Mouse (Mus musculus): ENCODE results near the gene Als2.
A peak's percentile ranks its signal among the peaks of the same experiment; 100 is the strongest.

Gene Als2

GRCm38 (mm10) chr1:59236856-59237441, at the start of gene Als2:
Gene Als2, minus strand, starts transcription at chr1:59237231.
- peak; percentile 95 to 99 for DNase-seq (ENCODE audit: low spot score in 2 of 2)

- DNase-seq (ENCODE audit: low spot score in 2 of 2) = no peak
Observed at GRCm38 (mm10) chr1:59286316-59286850, 49.4 kb upstream of the Als2 start.

- no peak for DNase-seq (ENCODE audit: low spot score in 2 of 2)
Observed at GRCm38 (mm10) chr1:59285880-59286279, 48.8 kb upstream of the Als2 start.

DNA sequence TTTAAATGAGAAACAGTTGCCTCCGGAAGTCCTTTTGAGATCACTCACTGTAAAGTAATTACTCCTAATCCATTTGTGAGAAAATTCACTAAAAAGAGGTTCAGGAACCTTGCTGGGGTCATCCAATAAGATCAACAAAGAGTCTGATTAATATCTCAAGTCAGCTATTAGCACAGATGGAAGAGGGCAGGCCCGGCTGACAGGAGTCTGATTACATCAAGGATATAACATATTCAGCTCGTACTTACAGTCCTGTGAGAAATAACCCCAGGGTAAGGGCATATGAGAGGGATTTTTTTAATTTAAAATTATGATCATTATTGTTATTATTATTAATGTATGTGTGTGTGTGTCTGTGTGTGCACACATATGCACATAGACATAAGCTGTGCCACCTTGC, 35.2 kb upstream of the Als2 start:
- no peak for DNase-seq (ENCODE audit: low spot score in 2 of 2)

DNA sequence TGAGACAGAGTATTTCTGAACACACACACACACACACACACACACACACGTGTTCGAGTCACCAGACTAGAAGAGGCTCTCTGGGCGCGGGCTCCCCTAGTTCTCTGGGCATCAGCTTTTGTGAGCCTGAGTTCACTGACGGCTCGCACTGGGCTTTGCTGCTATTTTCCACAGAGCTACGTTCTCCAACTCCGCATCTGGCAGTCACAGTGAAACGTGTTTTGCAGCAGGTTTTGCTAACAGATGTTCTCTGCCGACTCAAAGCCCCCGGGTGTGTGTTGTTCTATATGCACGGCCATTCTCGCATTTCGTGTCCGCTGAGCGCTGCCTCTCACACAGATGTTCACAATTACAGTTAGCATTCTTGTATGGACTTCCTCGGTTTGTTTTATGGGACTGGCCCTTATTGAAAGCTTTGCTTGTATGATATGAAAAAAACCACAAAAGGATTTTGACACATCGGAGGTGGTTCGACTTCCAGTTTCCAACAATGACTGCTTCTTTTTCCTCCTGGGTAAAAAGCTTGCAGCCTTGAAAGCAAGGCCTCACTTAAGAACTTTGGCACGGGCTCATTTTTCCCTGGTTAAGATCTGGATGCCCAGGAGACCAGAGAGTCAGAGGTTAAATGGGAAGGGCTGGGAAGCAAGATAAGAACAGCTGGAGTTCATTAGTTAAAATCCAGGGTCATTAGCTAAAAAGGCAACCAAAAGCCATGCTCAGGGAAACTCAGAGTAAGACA, 33.1 kb upstream of the Als2 start:
- peak in 1 of 2 experiments; percentile 7 for DNase-seq (ENCODE audit: low spot score in 2 of 2)

DNA sequence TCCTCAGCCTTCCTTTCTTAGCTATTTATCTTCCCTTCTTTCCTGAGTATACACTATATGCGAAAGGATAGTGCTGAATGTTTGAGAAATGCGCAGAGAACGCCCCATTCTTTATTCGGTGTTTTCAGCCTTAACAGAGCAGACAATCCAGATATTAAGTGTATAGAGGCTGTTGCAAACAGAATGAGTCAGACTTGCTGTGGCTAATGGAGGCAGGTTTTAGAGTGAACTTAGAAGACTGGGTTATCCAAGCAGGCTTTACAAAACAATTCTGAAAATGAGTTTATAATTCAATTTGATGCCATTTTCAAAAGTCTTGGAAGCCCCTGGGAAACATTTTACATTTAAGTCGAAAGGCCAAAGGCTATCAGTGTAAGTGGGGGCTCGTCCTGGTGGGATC, 32.4 kb upstream of the Als2 start:
- no peak for DNase-seq (ENCODE audit: low spot score in 2 of 2)

DNA sequence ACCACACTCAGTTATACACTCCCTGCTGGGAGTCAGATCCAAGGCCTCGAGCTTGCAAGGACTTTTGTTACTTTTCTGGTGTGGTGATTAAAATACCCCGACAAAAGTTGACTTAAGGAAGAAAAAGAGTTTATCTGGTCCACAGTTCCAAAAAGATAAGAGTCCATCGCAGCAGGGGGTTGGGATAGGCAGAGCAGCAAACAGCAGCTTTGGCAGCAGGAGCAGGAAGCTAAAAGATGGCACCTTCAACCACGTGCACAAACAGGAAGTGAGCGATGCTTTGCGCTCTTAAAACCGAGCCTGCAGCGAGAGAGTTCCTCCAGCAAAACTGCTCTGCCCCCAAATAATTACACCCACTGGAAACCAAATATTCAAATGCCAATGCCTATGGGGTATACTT, 31.9 kb upstream of the Als2 start:
- no peak for DNase-seq (ENCODE audit: low spot score in 2 of 2)

DNA sequence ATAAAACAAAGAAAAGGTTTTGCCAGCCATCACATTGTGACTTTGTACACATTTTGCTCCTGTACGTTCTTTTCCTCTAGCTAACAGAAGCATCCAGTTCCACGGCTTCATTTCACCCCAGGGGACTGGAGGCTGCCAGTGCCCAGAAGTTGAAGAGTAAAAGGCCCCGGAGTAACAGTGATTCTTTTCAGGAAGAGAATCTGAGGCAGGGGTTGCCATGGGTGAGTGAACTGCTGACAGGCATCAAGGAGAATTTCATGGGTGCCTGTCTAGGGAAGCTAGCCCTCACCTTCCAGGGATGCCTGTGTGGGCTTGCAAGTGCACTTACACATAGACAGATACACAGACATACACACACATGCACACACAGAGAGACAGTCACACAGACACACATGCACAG, 20.7 kb upstream of the Als2 start:
- DNase-seq (ENCODE audit: low spot score in 2 of 2) = no peak

DNA sequence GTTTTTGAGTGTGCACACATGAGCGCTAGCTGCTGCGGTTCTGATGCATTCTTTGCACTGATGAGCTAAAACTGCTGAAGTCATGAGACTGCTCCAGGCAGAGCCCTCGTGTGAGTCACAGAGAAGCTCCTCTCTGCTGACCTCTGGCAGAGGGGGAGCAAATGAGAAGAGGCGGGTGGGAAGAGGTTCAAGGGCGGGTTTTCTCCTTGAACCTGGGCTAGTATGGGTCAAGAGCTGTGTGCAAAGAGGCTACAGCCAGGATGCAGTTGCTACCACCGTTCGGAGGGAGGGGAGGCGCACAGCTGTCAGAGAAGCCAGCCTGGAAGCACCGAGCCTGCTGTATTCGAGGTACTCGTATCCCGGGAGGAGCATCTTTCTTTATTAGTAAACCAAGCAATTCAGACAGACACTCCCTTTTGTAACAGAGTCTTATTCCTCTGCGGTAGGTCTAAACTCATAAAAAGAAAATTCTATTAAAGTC, 19.8 kb upstream of the Als2 start, which contains the start of gene Cdk15:
TSS of gene Cdk15 (plus strand) at position 156 of the 481 bp plus-strand sequence.
- DNase-seq (ENCODE audit: low spot score in 2 of 2) = no peak

DNA sequence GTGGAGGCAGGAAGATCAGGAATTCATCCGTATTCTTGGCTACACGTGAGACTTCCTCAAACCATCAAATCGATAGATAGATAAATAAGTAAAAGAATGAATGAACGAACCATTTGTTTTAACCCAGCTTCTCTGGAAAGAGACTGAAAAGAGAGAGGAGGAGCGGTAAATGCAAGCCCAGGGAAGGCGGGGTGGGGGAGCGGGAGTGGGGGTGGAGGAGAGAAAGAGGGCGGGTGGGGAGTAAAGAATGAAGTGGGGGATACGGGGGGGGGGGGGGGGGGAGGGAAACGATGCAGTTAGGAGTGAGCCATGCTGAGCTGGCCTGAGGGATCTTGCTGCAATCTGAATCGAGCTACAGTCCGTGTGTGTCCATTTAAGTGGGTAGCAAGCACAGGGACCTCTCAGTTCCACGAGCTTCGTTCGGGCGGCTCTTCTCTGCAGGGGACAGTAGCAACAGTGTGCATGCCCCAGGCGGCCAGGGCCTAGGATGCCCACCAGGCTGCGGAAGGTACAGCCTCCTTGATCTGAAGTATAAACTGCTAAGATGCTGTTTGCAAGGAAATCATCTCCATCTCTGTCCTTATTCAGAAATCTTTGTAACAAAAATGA, 16.4 kb upstream of the Als2 start:
- peak in 1 of 2 experiments; percentile 13 for DNase-seq (ENCODE audit: low spot score in 2 of 2)

DNA sequence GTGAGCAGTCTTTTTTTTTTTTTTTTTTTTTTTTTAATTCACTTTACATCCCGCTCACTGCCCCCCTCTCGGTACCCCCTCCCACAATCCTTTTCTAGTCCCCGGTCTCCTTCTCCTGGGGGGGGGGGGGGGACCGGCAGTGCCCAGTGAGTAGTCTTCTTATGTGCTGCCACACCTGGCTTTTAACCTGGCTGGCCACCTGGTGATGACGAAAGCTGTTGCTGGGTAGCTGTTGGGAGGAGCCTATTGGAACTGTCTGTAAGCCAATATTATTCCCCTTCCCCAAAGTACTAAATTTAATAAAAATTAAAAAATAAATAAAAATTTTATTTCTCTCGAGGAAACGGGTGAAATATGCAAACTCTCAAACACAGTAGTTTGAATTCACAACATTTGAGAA, 15.7 kb upstream of the Als2 start:
- no peak for DNase-seq (ENCODE audit: low spot score in 2 of 2)

GRCm38 (mm10) chr1:59247602-59248001, 10.6 kb upstream of the Als2 start:
- peak in 1 of 2 experiments; percentile 32 for DNase-seq (ENCODE audit: low spot score in 2 of 2)

GRCm38 (mm10) chr1:59243770-59244169, 6.7 kb upstream of the Als2 start:
- DNase-seq (ENCODE audit: low spot score in 2 of 2) = no peak

DNA sequence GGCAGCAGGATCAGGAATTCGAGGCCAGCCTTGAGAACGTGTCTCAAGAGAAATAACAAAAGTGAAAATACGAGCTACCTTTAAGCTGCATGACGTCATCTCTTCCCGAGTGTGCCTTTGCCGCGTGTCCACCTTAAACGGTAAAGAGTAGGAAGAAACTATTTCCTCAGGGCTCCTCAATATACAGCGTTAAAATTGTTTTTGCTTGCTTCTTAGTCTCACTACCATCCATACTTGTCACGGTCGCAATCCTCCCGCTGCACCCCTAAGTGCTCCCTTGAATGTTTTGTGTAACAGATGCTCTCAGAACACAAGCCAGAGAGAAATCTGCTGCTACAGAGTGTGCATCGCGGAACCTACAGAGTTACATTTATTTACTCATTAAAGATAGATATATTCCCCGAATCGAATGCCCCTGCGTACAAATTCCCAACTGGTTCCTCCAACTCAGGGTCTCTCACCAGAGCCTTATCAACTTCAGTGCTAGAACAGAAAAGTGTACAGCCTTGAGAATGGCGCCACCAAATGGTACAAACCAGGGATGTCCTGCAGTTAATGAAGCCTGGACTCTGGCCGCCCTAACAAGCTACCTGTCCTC, 682 bp upstream of the Als2 start:
- DNase-seq (ENCODE audit: low spot score in 2 of 2) = peak; percentile 11 to 45

DNA sequence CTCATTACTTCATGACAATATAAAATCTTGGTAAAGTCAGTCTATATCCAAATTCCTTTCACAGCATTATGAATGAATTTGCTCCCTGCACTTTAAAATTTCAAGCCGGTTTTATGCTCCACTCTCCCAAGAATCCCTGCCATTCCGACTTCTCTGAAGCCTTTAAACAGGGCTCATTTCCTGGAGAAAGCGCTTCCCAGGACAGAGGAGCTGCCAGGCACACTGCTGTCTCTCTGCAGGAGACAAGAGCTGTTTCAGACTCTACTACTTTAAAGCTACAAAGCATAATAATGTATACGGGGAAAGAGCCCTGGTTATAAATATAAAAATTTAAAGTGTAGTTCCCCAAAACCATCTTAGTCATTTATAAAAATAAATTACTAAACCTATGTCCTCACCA, 7.8 kb downstream of the Als2 start:
- no peak for DNase-seq (ENCODE audit: low spot score in 2 of 2)

DNA sequence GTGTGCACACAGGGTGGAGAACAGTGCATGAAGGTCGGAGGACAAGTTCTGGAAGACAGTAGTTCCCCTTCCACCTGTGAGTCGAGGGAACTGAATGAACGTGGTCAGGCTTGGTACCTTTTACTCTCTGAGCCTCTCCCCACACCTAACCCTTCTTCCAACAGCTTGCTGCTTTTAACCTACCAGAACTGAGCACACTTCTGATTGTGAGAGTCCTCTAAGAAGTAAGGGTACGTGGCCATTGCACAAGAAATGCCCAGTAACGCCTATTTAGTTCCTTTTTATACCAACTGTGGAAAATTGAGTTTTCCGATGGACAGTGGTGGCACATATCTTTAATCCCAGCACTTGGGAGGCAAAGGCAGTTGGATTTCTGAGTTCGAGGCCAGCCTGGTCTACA, 8.5 kb downstream of the Als2 start:
- DNase-seq (ENCODE audit: low spot score in 2 of 2) = no peak

DNA sequence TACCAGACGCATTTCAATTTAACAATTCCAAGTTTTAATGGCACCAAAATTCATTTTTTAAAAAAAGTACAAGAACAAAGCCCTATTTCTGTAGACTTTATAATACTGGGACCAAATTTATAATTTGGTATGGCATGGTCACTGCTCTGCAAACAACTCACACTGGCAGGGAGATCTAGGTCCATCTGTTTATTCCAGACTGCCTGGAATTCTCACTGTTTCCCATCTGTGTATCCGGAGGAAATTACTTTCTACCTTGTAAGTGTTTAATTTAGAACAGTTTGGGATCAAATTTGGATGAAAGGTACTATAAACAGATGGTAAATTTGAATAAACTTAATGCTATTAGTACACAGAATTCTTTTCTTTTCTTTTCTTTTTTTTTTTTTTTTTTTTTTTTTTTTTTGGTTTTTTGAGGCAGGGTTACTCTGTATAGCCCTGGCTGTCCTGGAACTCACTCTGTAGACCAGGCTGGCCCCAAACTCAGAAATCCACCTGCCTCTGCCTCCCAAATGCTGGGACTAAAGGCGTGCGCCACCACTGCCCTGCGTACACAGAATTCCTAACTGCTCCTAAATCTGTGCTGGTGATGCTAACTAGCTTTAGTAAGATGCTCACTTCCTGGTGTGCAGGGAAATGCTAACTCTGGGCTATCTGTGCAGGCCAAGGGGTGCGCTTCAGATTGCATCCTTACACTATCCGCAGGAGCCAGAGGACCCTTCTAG, 14.8 kb downstream of the Als2 start:
- DNase-seq (ENCODE audit: low spot score in 2 of 2) = no peak

DNA sequence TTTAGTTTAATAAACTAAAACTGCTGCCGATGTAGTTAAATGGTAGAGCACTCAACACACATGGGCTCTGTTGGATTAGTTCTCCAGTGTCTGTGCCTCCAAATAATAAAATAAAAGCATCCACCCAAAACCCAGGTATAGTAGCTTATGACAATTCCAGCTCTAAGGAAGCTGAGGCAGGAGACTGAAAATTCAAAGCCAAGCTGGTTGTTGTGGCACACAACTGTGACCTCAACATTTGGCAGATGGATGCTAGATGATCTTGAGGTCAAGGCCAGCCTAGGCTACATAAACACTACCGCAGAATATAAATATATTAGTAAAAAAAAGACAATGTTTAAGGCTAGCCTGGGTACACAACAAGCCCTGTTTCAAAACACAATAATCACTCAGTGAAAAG, 15.4 kb downstream of the Als2 start:
- no peak for DNase-seq (ENCODE audit: low spot score in 2 of 2)

GRCm38 (mm10) chr1:59220371-59220770, 16.7 kb downstream of the Als2 start:
- DNase-seq (ENCODE audit: low spot score in 2 of 2) = no peak

GRCm38 (mm10) chr1:59215446-59215845, 21.6 kb downstream of the Als2 start:
- no peak for DNase-seq (ENCODE audit: low spot score in 2 of 2)

DNA sequence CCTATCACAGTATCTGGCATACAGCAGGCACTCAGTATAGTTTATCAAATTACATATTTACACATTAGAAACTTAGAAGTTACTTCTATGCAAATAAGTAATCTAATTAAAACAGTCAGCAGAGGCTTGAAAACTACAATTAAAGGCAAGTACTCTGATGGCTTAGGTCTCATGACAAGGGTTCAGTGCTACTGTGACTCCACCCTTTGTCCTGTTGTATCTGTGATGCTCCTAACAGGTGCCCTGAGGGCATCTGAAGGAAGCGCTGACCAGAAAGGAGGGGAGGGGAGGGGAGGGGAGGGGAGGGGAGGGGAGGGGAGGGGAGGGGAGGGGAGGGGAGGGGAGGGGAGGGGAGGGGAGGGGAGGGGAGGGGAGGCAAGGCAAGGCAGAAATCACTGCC, 24.1 kb downstream of the Als2 start:
- DNase-seq (ENCODE audit: low spot score in 2 of 2) = no peak
